Mouse (Mus musculus) R1 (cell line): ENCODE measurements at regions not wholly inside any gene's neighbourhood (a gene's known extent, or its start where the extent isn't known, plus 50 kb on each side); places are given as distances from the start of the nearest gene placed in this dataset.
"Not testable (repeated sequence)": the region's sequence is repeated elsewhere in the genome, so short reads cannot be mapped to it uniquely, and the experiment has no call there.

ENCODE experiments used
- DNase-seq: peaks from one replicate; pipeline ENCODE4 v3.0.0-alpha.2; 2018; ENCODE audit warnings: low read depth, low spot score

DNA sequence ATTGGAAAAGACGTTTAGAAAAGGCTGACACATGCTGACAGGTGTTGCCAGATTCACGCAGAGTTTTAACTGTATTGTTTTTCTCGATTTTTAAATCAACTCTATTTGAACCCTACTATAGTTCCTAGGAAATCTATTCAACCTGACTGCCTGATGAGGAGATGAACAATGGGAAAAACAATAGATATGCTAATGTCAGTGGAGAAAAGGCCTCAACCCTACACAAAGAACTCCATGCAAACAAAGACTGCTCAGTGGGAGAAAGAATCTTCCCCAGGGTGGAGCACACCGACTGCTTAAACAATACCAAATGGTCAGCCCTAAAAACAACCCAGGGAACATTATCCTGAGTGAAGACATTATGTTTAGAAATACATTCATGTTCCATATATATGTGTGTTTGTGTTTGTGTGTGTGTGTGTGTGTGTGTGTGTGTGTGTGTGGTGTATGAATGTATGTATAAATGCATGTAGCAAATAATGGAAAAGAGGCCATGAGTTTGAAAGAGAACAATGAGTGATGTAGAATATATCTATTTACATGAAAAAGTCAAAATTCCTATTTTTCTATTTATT is 204.1 kb upstream of the Zfp804a start:
- peak; percentile 97 for DNase-seq

DNA sequence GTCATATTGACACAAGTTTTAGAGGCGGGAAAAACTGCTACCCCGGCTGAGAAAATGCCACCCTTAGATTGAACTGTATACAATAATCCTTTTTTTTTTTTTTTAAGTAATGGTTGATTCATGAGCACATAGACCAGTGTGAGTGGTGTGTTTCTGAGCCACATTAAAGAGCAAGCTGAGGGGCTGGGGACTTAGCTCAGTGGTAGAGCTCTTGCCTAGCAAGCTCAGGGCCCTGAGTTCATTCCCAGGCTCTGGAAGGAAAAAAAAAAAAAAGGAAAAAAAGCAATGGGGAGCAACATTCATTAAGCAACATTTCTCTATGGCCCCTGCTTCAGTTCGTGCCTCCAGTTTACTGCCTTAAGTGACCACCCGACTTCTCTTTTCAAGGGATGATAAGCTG is 203.1 kb upstream of the Zfp804a start:
- peak; percentile 6 for DNase-seq

DNA sequence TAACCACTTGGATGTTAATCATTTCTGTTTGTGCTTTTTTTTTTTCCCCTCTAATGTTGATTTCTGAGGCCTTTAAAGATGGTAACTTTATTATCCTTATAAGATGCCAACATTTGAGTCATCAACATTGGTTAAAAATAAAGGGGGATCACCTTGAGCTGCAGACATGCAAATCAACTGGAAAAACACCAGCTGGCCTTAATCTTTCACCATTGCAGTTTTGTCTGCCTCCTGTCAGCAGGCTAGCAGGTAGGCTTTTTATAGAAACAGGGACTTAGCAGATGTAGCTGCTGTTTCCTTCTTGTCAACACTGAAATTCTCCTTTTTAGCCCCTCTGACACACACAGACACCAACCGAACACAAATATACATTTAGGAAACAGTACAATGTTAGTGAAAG is 167.6 kb upstream of the Zfp804a start:
- no peak for DNase-seq

DNA sequence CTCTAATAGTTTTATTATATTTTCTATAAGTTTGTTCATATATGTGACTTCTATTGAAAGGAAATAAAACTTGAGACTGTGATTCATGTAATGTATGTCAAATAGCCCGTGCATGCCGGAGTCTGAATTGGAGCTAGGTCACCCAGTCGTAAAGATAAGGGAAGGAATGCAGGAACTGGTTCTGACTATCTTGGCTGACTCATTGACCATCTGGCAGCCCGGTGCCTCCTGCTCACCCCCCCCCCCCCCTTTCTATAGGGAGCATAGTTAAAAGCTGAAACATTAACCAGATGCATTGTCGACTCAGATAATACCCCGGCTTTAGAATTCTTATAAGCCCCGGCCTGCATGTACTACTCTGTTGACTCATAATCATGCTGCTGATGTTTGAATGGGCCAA is 160.5 kb upstream of the Zfp804a start:
- DNase-seq = not testable (repeated sequence)

DNA sequence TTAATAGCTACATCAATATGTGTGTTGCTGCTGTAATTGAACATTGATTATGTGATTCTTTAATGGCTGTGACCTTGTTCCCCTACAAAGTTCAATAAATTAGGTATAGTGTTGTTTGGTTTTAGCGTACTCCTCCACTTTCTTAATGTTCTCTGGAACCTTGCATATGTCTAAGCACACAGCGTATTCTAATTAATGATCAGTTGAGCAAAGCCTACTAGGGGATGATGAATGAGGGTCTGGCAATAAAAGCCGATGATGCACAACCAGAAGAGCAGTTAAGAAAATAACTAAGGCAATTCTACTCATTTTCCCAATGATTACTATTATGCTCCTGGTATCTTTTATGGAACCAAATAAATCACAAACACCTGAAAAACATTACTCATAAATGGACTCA is 113.7 kb upstream of the Zfp804a start:
- no peak for DNase-seq
